Mouse (Mus musculus): ENCODE data around the gene Adgrg5.
A peak's percentile ranks its signal among the peaks of the same experiment; 100 is the strongest.

Adgrg5 gene

DNA sequence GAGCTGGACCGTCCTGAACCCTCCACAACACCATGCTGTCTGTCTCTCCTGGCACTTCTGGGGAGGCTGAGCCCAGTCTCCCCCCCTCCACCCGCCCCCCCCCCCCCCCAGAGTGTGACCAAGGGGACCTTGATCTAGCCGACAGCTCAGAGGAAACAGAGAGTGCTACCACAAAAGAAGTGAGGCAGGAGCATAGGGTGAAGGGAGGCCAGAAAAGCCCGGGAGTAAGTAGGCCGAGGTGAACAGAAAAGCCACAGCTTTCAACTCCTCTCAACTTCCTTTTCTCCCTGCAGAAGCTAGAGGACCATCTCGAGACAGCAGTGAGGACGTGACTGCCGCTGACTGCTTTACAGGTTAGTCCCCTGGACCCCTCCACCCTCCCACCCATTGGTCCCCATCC is at the start of gene Adgrg5:
Gene Adgrg5, plus strand, starts transcription at position 290 of the 400 bp plus-strand sequence.
- DNase-seq (ENCODE audit: low read depth): peak; percentile 35

DNA sequence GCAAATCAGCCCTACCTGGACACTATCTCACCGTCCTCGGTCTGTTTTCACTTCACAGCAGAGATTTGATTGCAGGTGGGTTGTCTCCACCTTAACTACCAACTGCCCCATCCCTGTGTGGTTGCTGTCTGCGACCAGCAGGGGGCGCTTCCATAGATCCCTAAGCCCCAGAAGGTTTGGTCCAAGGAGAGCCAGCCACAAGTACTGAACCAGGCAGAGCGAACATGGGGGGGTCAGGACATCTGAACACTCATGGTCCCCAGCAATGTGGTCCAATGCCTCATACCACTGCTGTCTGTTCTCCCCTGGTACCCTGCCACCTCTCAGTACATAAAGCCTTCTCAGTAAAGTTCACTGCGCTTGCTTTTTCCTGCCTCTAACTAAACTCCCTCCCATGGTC is 49.1 kb upstream of the Adgrg5 start:
- peak; percentile 85 for DNase-seq (ENCODE audit: low read depth)

DNA sequence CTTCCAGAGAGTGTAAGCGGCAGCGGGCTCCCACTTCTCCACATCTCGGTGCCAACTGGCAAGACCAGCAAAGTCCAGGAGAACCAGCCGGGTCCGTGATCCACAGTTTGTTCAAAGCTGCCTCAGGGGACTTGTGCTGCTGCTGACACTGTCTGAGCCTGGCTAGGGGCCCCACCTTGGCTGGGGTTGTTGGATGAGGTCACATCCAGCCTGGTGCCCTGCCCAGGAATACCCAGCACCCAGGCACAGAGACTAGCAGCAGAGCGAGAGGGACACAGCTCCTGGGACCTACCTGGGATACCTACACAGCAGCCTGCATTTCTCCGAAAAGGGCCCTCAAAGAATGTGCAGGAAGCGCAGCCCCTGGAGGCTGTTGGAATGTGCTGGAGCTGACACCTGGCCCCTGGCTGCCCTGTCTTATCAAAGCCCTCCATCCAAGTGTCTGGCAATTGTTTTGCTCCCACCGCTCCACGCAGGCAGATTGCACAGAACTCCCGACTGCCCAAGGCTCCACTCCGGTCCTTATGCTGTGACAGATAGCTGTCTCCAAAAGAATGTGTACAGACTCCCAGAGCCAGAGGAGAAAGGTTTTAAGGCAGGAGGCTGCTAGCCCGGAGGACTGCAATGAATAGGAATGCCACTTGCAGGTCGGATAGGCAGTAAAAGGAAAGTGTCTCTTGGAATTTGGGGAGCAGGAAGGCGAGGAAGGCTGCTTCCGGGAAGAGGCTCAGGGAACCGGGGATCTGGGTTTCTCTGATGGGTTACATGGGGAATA is 48.2 kb upstream of the Adgrg5 start:
- peak; percentile 30 for DNase-seq (ENCODE audit: low read depth)

DNA sequence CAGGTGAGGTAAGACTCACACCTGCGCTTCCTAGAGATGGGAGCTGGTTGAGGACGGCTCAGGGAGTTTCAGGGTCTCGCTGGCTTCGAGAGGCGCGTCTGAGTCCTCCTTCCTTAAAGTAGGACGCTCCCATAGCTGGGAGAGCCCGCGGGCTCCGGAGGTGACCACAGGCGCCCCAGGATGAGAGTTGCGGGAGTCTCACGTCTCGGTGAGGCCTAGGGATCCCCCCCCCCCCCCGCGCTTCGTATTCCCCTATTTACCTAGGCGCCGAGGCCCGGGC is 47.7 kb upstream of the Adgrg5 start:
- no peak for DNase-seq (ENCODE audit: low read depth)

DNA sequence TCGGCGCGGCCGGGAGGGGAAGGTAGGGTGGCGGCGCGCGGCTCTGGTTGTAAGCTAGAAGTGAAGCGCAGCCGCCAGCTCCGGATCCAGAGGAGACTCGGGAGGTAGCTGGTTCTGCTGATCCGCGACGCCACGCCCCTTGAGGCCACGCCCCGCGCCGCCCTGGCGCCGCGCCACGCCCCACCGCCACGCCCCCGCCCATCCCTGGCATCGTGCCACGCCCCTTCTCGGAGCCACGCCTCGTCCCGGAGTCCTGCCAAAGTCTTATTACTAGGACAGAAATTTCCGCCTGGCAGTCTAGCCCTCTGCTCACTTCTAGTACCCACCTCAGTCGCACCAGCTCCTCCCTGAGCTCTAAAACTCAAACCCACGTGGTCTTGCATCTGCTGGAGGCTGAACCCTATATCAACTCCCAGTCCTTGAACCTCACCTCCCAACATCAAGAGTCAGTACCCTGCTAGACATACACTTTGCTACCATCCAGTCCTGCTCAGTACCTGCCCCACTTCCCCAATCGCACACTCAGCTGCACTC is 47.2 kb upstream of the Adgrg5 start, which contains the start of gene Dok4:
Gene Dok4, minus strand, starts transcription at position 134 of the 534 bp plus-strand sequence.
- peak; percentile 86 for DNase-seq (ENCODE audit: low read depth)

DNA sequence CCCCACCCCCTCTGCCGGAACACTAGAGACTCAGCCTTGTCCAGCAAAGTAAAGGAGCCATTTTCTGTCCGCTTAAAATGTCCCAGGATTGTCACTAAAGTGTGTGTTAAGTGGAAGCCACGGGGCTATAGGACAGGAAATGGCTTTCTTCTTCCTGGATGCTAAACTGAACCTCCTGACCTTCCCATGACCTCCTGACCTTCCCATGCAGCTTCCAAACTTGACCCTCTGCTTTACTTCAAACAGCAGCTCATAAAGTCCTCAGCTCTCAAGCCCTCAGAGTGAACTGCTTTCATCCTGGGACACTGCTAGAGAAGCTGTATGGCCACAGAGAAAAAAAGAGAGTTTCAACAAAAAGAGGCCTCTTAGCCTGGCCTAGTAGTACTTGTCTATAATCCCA is 46.7 kb upstream of the Adgrg5 start:
- DNase-seq (ENCODE audit: low read depth): no peak

DNA sequence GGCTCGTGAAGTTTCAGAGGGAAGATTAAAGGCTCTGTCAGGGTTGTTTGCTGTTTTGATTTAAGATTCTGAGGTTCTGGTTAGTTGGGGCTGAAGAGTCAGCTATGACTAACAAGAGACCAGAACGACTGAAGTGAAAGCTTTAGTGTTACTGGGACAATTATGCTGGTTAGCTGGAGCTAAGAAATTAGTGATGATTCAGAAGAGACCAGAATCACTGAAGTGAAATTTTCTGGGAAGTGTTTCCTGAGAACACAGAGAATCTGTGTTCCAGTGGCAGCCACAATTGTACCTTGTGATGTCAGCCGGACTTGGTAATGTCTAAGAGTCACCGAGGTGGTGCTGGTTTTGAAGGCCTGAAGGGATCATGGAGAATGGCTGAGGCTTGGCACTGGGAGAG is 42.8 kb upstream of the Adgrg5 start:
- no peak for DNase-seq (ENCODE audit: low read depth)

DNA sequence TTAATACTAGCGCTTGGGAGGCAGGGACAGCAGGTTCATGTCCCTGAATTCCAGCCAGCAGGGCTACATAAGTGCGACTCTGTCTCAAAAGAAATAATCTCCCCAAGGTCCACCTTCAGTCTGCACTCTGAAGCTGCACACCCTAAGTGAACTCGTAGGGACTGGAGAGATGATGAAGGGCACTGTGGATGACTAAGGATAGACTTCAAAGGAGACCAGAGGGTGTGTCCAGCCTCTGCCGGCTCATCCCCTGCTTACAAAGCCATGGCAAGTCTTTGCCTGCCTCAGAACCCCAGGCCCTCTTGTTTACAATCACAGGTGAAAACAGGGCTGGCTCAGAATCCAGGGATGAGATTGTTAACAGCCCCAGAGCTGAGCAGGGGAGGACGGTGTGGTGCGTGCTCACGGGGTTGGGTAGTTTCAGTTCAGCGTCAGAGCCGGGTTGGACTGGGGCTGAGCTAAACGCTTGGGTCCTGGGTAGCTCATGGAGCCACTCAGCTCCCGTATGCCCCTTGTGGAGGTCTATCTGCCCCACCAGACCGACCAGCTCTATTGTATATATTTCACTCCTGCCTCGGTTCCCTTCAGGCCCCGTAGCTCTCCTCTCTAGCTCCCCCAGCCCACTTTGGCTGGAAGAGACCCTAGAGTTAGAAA is 35.0 kb upstream of the Adgrg5 start:
- DNase-seq (ENCODE audit: low read depth): no peak

DNA sequence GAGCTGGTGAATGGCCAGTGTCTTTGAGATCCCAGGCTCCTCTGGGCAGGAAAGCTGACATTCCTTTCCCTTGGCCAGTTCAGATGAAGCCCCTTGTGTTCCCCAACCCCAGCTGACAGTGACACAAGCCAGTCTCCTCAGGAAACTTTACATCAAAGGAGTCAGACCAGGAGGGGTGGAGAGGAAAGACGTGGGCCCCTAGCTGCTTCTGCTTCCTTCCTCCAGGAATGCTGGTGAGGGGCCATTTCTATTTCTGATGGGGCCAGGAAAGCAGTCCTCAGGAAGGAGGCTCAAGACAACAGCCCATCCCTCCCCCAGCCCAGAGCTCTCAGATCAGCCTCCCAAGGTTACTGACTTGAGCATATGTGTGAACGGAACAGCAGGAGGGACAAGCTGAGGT is 30.6 kb upstream of the Adgrg5 start:
- DNase-seq (ENCODE audit: low read depth): no peak

DNA sequence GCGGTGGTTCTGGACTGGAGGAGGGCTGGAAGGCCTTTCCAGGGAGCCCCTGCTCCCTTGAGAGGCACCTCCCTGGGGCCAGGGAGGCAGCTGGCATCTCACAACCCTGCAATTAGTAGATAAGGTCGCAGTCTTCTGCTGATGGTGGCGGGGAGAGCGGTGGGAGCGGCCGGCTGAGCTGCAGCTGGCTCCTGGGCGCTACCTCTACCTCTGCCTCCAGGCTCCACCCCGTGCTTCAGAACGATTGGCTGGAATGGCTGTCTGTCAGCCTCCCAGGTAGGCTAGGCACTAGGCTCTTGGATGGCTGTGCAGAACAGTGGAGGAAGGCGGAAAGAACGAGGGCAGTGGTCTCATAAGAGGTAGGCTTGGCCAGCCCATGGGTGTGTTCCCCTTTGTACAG is 24.2 kb upstream of the Adgrg5 start:
- DNase-seq (ENCODE audit: low read depth): no peak

DNA sequence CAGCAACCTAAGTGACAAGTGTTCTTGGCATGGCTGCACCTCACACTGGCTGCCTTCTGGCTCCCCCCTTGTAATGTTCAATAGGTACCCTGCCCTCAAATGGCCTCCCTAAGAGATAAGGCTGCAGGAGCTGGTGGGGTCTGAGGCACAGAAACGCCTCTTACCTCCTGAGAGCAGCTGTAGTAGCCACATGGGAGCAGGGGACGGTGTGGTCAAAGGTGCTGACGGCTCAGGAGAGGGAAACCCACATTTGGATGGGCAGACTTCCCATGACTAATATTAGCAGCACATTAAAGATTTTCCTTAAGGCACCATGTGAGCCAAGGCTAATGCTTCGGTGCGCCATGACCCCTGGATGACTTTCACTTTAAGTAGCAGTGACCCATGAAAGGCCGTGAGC is 22.9 kb upstream of the Adgrg5 start:
- DNase-seq (ENCODE audit: low read depth): no peak

DNA sequence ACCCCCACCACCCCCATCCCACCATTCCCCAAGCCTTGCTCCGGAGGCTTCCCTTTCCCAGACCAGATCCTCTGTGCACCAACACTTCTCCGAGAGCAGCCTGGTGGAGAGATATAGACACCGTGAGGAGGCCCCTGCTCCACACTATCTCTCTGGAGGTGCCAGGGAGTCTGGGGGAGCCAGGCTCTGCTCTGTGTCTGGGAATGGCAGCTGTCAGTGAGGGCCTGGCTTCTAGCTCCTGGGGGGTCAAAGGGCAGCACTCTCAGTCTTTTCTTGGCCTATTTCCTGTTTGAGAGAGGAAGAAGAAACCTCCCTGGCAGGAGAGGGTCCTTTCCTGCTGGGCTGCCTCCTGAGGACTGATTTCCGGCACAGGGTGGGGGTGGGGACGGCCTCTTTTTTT is 22.5 kb upstream of the Adgrg5 start:
- no peak for DNase-seq (ENCODE audit: low read depth)

DNA sequence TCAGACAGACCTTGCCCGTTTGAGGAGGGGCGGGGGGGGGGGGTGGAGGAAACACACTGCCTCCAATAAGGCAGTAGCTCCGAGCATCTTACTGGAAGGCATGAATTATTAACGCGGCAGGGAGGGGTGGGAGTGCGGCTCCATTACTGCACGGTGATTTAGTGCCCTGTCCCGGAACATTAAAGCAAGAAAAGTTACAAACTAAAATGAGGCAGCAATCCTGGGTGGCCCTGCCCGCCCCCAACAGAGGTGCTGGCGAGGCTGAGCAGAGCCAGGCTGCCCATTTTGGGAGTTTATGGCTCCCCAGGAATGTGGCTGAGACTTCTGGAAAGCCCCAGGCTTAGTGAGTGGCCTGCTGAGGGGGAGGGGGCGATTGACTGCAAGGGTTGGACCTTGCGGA is 19.8 kb upstream of the Adgrg5 start:
- DNase-seq (ENCODE audit: low read depth): no peak

DNA sequence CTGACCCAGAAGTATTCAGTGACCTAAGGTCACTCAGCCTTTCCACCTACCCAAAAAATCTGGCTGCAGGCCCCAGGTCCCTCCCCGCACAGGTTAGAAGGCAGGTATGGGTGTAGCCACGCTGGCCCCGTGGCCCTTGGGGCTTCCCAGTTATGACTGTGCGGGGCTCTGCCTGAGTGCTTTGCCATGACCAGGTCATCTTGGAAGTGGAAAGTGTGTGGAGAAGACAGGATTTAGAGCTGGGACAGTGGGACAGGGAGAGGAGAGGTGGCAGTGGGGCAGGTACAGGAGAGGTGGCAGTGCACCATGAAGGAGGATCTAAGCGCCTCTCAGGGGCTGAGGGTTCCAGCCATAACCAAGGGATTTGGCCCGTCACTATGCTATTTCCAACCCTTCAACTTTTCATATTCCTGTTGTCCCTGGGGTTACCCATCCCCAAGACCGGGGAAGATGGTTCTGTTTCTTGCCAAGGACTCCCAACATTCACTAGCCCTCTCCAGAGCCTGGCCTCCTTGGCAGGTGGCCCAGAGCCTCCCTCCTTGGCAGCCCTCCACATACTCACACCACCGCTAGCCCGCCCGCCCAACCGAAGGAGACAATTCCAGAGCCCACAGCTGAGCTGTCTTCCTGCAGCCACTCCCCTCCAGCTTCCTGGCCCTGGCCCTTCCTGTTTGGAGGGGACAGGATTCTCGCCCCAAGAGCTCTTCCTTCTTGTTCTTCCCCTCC is 18.9 kb upstream of the Adgrg5 start:
- DNase-seq (ENCODE audit: low read depth): no peak

DNA sequence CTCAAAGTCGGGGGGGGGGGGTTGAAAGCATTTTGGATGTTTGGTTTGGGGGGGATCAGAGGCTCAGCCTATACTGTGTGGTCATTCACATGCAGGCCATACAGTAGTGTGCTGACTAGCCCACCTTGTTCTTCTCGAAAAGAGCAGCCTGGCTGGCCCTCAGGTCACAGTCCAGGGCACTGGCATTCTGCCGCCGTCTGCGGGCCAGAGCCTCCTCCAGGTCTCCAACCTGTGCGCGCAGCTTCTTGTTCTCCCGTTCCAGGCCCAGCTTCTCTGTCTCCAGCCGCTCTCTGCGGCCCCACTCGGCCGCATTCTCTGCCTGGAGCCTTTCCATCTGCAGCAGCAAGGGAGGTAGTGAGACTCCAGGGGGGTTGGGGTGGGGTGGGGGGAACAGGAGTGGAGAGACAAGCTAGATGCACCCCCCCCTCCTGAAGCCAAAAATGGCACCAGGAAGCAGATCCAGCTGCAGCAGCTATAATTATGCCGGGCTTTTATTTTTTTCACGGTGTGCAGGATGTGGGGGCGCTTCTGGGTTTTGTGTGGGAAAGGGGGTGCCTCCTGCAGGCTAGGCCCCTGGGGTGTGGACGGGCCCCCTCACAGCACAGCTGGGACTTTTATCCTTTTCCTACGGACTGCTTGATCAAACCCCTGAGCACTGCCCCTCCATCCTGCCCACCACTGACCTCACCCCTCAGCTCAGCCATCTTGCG is 15.7 kb upstream of the Adgrg5 start:
- no peak for DNase-seq (ENCODE audit: low read depth)

DNA sequence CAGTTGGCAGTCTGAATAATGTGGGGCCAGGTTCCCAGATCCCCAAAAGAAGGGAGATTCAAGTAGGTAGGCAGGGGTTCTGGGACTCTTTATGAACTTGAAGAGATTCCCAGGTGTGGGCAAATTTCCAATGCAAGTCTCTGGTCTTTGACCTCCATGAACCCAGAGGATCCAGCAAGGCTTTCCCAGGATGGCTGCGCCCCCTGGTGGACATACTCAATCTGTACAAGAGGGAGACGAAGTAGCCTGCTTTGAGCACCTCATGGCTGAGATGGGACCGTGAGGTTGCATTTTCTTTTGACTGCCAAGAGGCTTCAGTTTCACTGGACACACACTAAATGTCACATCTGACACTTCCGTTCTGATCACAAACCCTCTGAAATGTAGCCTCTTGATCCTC is 14.6 kb upstream of the Adgrg5 start:
- DNase-seq (ENCODE audit: low read depth): peak; percentile 80

DNA sequence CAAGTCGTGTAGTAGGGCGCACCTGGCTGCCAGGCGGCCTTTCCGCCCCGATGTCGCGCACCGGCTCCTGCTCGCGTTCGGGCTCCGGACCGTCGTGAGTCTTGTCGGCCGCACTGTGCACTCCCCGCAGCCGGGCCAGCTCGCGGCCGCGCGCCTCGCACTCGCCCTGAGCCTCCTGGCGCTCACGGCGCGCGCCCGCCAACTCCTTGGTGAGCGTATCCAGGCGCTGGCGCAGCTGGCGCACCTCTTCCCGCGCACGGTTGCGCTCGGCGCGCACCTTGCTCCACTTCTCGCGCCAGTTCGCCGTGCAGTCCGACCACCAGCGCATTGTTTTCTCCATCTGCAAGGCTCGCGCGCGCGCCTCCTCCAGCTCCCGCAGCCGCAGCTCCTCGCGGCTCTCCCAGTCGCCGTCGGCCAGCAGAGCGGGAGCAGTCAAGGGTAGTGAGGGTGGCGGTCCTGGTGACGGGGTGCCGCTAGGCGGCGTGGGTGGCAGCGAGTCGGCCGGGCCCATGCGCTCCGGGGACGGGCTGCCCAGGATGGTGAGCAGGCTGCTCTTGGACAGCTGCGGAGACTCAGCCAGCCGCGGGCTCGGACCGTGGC is 10.3 kb upstream of the Adgrg5 start:
- no peak for DNase-seq (ENCODE audit: low read depth)

DNA sequence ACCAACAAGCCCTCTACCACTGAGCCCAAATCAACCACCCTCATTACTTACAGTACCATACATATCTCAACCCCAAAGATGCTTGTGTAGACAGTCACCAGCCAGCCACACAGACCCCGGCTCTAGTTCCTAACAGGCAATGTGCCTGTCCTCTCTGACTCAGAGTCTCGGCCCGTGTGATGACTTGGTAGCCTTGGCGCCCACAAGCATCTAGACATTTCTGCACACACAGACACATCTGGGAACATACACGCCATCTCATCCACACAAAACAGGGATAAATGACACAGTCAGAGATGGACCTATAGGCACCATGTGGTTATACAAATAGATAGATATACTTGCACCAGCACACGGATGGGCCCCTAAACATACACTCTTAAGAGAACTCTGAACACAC is 9.2 kb upstream of the Adgrg5 start:
- DNase-seq (ENCODE audit: low read depth): no peak

DNA sequence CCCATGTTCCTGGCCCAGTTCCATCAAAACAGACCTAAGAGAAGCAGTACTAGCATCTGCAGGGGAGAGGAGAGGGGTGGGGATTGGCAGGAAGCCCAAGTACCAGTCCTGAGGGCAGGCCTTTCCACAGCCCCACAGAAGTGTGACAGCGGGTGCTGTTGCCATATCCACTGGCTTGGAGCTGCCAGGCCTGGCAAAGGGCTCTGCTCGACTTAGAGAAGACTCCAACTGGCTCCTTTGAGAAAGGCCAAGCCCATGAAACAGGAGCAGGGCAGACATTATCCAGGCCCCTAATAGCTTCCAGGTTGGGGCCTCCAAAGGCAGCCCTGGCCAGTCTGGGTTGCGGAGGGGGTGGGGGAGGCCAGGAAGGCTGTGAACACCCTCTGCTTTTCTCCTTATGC is 8.8 kb upstream of the Adgrg5 start:
- DNase-seq (ENCODE audit: low read depth): no peak

DNA sequence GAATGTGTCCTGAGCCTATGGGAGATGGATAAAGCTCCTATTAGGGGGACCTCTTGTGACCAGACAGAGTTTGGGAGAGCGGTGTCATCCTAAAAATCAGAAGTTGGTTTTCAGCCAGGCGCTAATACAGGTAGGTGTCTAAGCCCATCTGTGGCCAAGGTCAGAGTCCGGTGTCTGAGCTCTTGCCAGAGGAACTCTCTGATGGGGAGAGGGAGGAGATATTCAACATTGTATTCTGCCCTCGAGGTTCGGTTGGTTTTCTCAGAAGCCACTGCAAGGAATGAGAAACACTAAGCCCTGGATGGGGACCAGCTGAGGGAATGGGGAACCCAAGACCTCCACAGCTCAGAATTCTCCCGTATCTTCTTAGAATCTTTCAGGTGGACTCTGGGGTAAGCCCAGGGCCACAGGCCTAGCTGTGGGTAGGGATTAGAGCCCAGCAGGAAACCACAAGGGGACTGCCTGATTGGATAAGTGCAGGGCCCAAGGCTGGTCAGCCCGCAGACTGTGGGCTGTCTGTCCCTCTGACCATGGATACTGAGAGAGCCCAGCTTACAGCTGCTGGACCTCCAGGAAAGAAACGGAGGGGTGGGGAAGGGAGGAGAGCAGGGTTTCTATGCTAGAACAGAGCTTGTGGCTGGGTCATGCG is 7.1 kb upstream of the Adgrg5 start:
- DNase-seq (ENCODE audit: low read depth): no peak

DNA sequence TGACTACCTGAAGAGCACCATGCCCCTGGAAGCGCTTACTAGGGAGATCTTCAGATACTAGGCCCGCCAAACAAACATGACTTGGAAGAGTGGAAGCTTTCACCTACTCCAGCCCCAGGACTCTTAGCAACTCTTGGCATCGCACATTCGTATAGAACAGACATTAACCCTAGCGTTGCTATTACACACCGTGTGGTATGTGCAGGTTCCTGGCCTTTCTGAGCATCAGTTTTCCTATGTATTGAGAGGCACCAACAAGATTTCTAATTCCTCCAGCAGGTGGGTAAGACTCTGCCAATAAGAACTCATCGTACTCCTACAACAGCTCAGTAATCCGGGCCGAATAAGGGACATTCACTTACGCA is 6.6 kb upstream of the Adgrg5 start:
- DNase-seq (ENCODE audit: low read depth): no peak

DNA sequence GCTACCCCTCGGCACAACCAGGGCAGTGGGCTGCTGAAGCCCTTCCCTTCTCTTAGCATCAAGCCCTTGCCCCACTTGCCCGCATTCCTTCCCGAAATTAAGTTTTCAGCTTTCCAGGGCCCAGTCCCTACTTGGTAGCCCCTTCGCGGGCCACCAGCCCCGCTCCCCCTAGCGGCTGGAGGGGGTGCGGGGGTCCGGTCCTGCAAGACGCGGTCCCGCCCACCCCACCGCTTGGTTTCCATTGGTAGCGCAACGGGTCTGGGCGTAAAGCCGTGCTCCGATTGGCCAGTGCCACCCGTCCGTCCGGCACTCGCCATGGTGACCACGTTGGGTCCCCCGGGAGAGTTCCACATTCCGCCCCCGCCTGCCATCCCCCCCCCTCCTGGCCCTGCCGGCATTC is 6.1 kb upstream of the Adgrg5 start:
- DNase-seq (ENCODE audit: low read depth): peak; percentile 76

Measured in naive thymus-derived CD4-positive, alpha-beta T cell, adult 2 months (primary cell).